Mouse (Mus musculus) heart, adult 11 months (tissue): ENCODE results near the gene Klrd1.
"Not testable (repeated sequence)": the region's sequence is repeated elsewhere in the genome, so short reads cannot be mapped to it uniquely, and the experiment has no call there.

Experiments
- DNase-seq: peaks from one replicate; pipeline ENCODE4 v3.0.0; 2022

Gene Klrd1

GRCm38 (mm10) chr6:129591508-129591907, at the start of gene Klrd1:
Klrd1 (plus strand) TSS chr6:129591782.
- DNase-seq = no peak

- DNase-seq = no peak
Measured at GRCm38 (mm10) chr6:129541931-129542330, 49.7 kb upstream of the Klrd1 start.

GRCm38 (mm10) chr6:129542540-129542939, 49.0 kb upstream of the Klrd1 start:
- DNase-seq = no peak

GRCm38 (mm10) chr6:129543709-129544606, 47.6 kb upstream of the Klrd1 start:
- DNase-seq = peak; percentile 92

GRCm38 (mm10) chr6:129547277-129547676, 44.3 kb upstream of the Klrd1 start:
- no peak for DNase-seq

GRCm38 (mm10) chr6:129548009-129548408, 43.6 kb upstream of the Klrd1 start:
- no peak for DNase-seq

- no peak for DNase-seq
Measured at GRCm38 (mm10) chr6:129557298-129558023, 34.1 kb upstream of the Klrd1 start.

- peak; percentile 93 for DNase-seq
Measured at GRCm38 (mm10) chr6:129558946-129559640, 32.5 kb upstream of the Klrd1 start.

GRCm38 (mm10) chr6:129559641-129560027, 31.9 kb upstream of the Klrd1 start:
- no peak for DNase-seq

GRCm38 (mm10) chr6:129565257-129565656, 26.3 kb upstream of the Klrd1 start:
- DNase-seq = no peak

GRCm38 (mm10) chr6:129575315-129575714, 16.3 kb upstream of the Klrd1 start:
- no peak for DNase-seq

GRCm38 (mm10) chr6:129577605-129578004, 14.0 kb upstream of the Klrd1 start, which contains the start of gene Klre1:
Klre1 (plus strand) TSS chr6:129577905.
- DNase-seq = no peak

- DNase-seq = no peak
Measured at GRCm38 (mm10) chr6:129581274-129581673, 10.3 kb upstream of the Klrd1 start.

- no peak for DNase-seq
Measured at GRCm38 (mm10) chr6:129581896-129582295, 9.7 kb upstream of the Klrd1 start.

GRCm38 (mm10) chr6:129583014-129583413, 8.6 kb upstream of the Klrd1 start:
- no peak for DNase-seq

- DNase-seq = no peak
Measured at GRCm38 (mm10) chr6:129608372-129608771, 16.8 kb downstream of the Klrd1 start.

GRCm38 (mm10) chr6:129623735-129624134, 32.2 kb downstream of the Klrd1 start, which contains the start of gene Klrk1:
Klrk1 (minus strand) TSS chr6:129623864.
- DNase-seq = no peak

- not testable (repeated sequence) for DNase-seq
Measured at GRCm38 (mm10) chr6:129631046-129631445, 39.5 kb downstream of the Klrd1 start.

GRCm38 (mm10) chr6:129643237-129643636, 51.7 kb downstream of the Klrd1 start, which contains the start of gene Klrc3:
Klrc3 (minus strand) TSS chr6:129643337.
- DNase-seq = not testable (repeated sequence)

- DNase-seq = not testable (repeated sequence)
Measured at GRCm38 (mm10) chr6:129644054-129644453, 52.5 kb downstream of the Klrd1 start.
